Mouse (Mus musculus) heart, postnatal 36 days (tissue): Measurements from ENCODE around the gene Taf1b. TPM values are rescaled to one million over a fixed set of nuclear protein-coding genes. Genes with fewer than 3 reads are reported as not detected.

Experiments used
- DNase-seq, 2 experiments: peaks; one replicate each; pipeline ENCODE4 v3.0.0; 2021 to 2022
- intact Hi-C: fragments of 180-260 bp; cut with DNase I; formaldehyde crosslinking; loops from one replicate; pipeline ENCODE4 v1.15.1; 2025
- total RNA-seq, 2 experiments: library from RNA; stranded (reverse); gene quantifications; 2 replicates each; pipeline ENCODE4 v1.2.3; 2021

Gene Taf1b
- total RNA-seq, 2 experiments from 2014 or later, result 10.8 to 11.1 TPM

DNA sequence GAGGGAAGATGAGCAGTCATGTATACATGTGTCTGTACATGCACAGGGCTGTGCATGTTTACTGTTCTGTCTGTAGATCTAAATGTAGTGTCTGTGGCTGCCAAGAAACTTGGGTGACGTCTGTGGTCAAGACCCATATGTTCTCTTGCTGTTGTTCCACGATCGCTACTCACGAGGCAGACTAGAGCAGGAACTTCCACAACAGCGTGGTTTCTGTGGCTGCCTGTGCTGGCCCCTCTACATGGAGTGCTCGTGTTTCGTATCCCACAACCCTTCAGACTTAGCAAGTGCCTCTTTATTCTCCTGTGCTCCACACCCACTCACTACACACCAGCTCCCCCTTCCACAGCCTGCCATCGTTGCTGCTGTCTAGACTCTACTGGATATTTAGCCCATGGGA is 49.5 kb downstream of the Taf1b start:
- intact Hi-C loops, result no loop called here

DNA sequence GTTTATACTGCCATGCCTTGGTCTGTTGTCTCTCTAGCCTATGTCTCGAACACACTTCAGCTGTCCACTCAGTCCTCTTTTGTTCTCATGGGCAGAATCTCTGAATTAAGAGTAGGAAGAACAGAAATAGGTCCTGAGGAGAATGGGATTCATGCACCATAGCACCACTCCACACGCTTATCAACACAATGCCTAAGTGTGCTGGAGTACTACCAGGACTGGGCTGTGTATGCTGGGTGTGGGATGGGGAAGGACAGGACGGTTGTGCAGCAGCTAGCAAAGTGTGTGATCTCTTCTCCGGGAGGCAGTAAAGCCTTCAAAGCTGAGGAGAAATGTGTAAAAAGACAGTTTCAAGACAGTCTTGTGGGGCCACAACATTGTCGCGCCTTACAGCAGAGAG is 50.7 kb downstream of the Taf1b start:
- DNase-seq, result no peak
- intact Hi-C loops, result no loop called here

More for the DNA sequence above, 49.5 kb downstream of the Taf1b start:
- DNase-seq, result no peak

DNA sequence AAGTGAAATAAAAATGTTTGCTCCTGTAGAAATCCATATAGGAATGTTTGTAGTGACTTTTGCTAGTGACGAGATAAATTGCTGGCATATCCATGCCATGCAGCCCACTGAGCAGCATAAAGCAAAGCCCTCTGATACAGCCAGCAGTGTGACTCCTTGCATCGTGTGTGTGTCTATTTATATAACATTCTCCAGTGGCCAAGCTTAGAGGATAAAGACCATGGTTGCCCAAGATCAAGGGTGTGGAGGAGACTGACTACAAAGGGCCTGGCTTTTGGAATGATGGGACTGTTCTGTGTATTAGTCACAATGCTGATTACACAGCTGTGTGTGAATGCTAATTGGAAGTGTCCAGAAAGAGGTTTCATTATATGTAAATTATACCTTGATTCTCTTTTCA is 54.4 kb downstream of the Taf1b start:
- DNase-seq, result no peak
- intact Hi-C loops, result no loop called here

DNA sequence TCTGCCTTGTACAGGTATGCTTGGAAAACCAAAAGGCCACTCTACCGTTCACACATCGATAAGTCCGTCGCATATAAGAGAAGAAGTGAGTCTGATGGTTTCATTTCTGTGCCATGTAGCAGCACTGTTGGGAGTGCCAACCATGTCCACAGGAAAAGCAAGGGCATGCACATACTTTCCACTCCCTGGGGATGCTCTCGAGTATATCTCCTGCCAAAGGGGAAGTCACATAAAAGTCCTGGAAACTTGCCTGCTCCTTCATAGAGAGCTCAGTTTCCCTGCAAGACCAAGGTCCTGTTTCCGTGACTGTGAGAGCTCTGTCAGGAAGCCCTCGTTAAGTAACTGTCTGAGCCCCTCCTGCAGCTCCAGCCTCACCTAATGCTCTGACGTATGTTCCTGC is 57.8 kb downstream of the Taf1b start:
- intact Hi-C loops, result no loop called here
- DNase-seq, result no peak

DNA sequence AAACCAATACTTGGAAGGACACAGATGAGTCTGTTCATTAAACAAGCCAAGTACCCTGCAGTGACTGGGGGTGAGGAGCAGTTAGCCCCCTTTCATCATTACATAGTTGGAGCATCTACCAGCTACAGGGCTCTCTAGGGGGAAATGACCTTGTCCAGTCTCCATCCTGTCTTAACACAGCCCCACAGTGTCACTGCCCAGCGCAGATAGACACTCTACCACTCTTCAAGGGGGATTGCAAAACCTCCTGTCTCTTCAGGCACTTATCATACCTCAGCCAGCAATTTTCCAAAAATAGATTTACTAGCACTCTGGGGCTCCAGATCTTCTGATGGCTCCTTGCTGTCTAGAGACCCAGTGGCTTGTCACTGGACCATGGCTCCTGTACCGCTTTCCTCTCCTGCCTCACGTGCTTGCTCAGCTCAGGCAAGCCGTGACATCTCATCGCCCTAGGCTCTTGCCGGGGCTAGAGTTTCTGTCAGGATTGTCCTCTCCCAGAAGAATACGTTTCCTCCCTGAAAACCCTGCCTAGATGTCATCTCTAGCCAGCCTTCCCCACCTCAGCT is 65.3 kb downstream of the Taf1b start:
- intact Hi-C loops, result no loop called here
- DNase-seq, result no peak

DNA sequence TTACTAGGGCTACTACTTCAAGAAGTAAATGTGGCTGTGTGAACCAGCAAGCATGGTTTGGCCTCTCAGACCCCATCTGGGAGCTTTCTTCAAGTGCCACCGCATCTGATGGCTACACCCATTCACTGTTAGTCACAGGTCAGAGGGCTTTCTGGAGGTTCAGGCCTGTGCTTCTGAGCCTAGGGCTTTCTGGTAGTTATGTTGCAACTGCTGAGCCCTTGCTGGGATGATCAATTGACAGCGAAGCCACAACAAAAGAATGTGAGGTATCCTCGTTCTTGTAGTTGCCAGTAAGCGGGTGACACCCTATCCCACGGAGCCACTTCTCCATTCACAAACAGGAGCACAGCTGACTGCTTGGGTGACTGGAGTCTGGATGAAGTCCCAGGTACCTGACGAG is 67.2 kb downstream of the Taf1b start:
- DNase-seq, result no peak
- intact Hi-C loops, result no loop called here

DNA sequence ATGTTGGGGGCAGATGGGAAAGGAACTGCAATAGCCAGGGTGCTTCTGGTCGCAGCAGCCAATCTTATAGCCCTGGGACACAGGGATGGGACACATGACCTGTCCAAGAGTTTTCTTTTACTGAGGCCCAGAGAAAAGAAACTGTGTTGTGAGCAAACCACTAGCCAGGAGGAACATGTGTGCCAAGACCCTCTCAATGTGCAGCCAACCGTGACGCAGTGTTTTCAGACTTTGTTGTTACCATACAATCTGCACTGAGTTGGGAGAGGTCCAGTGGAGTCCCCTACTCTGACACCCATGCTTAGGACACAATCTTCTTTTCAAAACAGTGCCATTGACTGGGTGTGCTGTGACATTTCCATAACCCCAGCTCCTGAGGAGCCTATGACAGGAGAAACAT is 69.4 kb downstream of the Taf1b start:
- intact Hi-C loops, result no loop called here
- no peak for DNase-seq

DNA sequence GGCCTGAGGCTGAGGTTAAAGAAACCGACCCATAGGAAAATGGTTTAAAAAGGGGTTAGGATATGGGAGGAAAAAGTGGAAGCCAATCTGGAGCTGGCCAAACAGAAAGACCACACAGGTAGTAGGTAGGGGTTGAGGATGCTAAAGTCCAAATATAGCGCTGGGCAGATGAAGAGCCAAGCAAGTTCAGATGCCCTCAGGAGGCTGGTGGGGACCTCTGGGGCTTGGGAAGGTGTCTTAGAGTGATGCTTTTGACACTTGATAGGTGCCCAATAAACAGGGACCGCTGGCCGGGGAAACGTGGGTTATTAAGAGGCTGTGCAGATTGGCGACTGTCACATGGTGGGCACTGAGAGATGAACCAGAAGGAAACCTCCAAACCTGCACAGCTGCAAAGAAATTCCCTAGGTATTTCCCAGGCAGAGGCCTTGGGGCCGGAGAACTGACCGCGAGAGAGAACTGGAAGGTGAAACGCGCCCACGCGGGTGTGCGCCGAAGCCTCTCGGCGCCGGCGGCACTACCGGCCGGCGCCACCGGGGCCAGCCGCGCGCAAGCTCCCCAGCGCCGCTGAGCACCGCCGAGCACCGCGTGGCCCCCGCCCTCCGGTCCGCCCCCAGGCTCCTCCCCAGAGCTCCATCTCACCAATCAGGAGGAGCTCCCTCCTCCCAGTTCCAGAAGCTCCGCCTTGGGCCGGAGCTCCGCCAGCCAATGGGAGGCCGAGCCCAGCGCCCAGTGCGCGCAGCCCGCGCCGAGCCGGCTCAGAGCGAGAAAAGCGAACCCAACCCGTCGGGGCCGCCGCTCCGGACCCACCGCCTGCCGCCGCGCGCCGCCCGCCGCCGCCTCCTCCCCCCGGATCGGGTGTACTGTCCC is 73.6 kb downstream of the Taf1b start, which contains the start of gene Grhl1:
TSS of gene Grhl1 (plus strand) at position 761 of the 870 bp plus-strand sequence.
- peak; percentile 93 to 94 for DNase-seq
- intact Hi-C loops, result loop anchor here (2.0 kb wide), 1 partner anchor 73 kb away; the partner anchor contains the start of gene Taf1b

DNA sequence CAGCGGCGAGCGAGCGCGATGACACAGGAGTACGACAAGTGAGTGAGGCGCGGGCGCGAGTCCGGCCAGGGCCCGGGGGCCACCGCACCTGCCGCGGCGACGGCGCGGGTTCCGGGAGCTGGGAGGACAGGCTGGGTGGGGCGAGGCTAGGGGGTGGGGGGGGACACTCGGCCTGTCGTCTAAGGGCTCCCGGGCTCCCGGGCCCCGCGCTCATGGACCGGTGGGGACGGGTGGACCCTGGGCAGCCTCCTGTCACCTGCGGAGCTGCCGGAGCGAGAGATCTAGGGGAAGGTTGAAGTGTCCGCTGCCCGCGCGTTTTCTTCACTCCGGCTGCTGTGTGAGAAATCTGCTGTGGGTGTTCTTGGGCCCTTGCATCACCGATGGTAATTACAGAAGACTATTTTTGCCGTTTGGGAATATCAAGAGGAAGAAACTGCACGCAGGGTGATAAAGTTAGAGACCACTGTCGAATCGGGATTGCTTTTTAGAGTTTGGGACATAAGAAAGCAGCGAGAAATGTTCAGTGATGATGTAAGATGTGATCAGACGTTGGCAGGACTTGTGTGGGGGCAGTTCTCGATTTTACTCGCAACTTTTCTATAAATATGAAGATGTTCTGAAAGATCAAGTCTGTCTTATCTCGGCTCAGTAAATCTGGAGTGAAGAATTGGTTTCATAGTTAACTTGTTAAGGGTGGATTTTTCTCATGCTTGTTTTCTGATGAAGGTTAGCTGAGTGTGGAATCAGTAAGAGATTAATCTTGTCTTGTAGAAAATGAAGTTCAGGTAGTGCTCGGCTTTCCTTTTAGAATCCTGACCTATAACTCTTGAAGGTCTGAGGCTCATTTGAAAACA is 74.5 kb downstream of the Taf1b start:
- intact Hi-C loops, result loop anchor here (2.0 kb wide), 1 partner anchor 74 kb away; the partner anchor contains the start of gene Taf1b

DNA sequence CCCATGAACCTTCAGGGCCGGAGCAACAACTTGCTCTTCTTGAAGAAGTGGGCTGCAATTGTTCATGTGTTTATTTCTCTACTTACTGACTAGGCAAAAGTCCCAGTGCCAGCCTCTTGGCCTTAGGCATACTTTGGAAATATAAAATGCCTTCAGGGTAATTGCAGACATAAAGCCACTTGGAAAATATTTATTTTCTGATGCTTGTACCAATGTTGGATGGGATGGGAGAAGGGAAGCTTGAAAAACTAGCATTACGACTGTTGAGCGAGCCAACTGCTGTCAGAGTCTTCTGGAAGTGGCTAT is 75.1 kb downstream of the Taf1b start:
- intact Hi-C loops, result loop anchor here (2.0 kb wide), 1 partner anchor 74 kb away; the partner anchor contains the start of gene Taf1b
- no peak for DNase-seq

More for the DNA sequence above, 74.5 kb downstream of the Taf1b start:
- DNase-seq, result no peak

DNA sequence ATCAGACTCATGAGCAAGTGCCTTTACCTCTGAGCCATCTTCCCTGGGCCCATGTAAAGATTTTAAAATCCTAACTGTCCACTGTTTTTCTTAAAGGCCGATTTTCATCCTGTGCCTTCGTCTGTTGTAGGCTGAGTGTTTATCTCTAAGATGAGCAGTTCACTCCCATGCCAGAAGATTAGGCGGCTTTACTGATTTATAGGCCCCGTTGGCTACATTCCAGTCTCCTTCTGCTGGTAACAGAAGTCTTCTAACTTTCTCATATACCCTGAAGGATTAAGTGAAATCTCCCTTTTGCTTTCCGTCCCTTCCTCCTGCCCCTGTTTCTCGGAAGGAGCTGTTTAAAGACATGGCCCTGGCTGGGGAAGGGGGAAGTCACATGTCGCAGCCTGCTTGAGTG is 76.7 kb downstream of the Taf1b start:
- intact Hi-C loops, result no loop called here
- DNase-seq, result no peak

DNA sequence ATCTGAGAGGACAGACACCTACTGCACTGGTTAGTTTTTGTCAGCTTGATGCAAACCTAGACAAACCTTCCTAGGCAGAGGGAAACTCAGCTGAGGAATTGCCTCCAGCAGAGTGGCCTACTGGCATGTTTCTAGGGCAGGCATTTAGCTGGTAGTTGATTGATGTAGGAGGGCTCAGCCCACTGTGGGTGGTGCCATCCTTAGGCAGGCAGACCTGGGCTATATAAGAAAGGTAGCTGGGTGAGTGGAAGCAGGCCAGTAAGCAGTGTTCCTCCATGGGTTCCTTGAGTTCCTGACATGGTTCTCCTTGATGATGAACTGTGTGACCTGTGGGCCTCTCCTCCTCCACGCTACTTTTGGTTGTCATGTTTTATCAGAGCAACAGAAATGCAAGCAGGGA is 82.3 kb downstream of the Taf1b start:
- intact Hi-C loops, result no loop called here
- no peak for DNase-seq

DNA sequence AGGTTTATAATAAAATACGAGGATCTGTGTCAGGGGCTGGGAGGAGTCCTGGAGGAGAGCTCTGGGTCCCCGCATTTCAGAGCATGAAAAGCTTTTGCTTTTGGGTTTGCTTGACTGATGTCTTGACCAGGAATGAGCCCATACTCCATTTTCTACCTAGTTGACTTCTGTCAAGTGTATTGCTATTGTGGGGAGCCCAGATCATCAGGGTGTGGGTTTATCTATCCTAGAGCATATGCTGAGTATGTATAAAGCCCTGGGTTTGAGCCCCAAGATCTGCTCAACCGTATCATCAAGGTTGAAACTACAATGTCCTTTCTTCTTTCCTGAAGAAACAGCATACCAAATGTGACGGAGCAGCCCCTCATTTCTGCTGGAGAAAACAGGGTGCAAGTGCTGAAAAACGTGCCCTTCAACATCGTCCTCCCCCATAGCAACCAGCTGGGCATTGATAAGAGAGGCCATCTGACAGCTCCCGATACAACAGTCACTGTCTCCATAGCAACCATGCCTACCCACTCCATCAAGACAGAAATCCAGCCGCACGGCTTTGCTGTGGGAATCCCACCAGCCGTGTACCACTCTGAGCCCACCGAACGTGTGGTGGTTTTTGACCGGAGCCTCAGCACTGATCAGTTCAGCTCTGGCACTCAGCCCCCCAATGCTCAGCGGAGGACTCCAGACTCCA is 83.0 kb downstream of the Taf1b start:
- intact Hi-C loops, result no loop called here
- no peak for DNase-seq

DNA sequence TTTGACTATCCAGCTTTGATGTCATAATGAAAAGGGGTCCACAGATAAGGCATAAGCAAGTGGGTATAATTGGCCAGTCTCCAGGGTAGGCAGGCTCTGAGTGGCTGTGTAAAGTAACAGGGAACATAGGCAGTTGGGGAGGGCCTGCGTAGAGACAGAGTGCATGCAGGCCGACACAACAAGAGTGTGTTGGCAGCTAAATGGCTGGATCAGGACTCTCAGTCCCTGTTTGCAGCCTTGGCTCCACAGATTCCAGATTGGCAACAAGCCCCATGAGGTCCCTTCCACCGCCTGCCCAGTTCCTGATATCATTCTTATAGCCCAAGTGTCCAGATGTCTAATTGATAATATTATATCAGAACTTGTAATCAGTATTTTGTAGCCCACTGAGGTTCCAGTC is 85.5 kb downstream of the Taf1b start:
- intact Hi-C loops, result no loop called here
- peak in 1 of 2 experiments; percentile 17 for DNase-seq

DNA sequence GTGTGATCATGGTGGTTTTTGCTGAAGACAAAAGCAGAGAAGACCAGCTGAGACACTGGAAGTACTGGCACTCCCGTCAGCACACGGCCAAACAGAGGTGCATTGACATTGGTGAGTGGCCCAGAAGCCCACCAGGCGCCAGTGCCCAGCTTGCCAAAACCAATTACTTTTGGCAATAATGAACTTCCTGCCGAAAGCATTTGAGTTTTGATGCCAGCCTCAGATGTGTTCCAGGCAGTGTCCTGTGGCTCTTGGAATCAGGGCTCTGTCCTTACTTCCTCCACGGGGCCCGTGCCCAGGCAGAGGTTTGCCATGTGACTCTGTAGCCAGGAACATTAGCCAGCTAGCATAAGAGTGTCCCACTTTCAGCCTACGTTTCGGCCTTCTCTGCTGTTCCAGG is 86.7 kb downstream of the Taf1b start:
- intact Hi-C loops, result no loop called here
- DNase-seq, result peak in 1 of 2 experiments; percentile 19

DNA sequence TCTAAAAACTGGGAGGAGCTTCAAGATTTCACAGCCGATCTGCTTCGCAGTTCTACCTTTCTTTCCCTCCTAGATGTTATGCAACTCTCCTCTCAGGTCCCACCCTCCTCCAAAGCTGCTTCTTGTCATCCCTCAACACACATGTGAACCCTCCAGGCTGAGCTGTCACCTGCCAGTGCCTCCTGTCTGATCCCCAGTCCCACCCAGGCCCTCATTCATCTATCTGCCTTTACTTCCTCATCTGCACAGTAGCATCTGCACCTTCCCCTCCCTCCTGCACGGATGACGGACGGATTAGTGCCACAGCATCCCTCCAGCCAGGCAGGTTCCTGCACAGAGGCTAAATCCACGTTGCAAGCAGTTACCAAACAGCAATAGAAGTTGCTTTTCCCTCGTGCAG is 88.0 kb downstream of the Taf1b start:
- intact Hi-C loops, result no loop called here
- no peak for DNase-seq

DNA sequence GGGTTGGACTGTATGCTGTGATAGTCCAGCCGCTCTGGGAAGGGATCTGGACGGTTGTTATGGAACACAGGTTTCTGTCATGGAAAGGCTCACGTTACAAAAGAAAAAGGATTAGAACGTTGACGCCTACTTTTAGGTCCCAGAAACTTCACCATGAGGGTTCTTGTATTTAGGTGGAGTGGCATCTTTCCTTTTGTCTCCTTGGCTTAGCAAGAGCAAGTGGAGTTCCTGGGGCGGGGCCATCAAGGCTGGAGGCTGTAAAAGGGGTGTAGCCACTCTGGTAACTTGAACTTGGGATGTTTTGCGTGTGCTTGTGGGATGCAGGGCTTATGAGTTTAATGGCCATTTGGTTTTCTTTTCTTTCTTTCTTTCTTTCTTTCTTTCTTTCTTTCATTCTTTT is 92.2 kb downstream of the Taf1b start:
- intact Hi-C loops, result no loop called here
- no peak for DNase-seq

DNA sequence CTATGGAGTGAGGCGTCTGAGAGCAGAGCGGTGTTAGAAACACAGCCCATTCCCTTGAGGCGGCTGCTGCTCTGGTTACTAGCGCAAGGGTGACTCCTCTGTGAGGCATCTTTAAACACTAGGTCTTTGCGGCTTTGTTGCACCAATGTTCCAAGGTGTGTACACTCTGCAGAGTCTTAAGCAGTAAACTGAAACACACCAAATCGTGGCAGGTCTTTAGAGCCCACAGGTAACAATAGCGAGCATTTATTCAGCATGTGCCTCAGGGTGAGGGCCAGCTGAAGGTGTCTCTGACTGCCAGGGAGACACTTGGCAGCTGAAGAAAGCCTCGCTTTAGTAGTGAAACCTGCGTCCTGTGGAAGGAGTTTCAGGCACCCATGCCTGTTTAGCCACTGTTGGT is 93.9 kb downstream of the Taf1b start:
- intact Hi-C loops, result no loop called here
- no peak for DNase-seq

DNA sequence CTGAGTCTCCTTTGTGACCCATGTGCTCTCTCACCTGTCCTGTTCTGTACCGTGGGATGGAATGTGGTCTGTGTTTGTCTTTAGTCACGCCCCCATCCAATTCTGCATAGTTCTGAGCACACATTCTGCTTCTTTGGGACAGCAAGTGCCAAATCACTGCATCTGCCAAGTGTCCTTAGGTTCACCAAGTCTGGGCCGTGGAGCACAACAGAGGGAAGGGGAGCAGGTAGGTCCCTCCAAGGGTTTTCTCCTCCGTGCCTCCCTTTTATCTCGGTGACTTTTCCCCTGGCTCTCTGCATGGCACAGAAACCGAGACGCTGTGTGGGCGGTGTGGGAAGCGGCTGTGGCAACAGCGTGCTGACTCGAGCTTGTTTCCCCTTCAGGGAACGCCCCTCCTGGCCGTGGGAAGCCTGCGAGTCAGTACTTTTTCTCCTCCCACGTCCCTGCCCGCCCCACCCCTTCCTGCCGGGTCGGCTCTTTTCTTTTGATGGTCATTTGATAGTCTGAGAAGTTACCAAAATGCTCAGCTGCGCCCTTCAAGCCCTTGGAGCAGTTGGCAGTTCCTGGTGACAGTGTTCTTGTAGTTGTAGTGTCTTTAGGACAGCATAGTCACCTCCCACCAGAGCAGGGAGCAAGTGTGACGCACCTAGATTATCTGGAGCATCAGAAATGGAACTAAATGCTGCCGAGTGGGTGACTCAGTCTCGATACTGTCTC is 95.0 kb downstream of the Taf1b start:
- peak; percentile 73 for DNase-seq
- intact Hi-C loops, result no loop called here

DNA sequence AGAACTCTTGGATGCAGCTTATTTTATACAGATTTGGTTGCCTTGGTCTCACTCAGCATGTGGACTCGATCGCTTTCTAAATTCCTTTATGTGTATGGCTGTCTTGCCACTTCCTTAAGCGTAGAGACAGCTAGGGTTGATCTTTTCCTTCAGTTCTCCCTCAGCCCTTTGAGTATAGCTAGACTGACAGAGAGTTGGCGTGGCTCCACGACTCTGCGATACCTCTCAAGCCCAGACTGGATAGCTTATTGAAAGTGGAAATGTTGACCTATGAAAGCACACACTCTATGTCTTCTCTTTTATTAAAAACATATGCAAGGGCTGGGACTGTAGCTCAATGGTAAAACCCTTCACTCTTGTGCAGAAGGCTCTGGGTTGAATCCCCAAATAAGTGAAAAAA is 99.2 kb downstream of the Taf1b start:
- intact Hi-C loops, result no loop called here
- no peak for DNase-seq
